Mouse (Mus musculus) megakaryocyte, embryonic 14.5 days (primary cell): Measurements from ENCODE around the gene Ccdc85c.

Source experiments
- FLI1 ChIP-seq: IDR thresholded peaks from 2 replicates; pipeline ENCODE4 v1.6.1; 2012; ENCODE audit warnings: low read length, inconsistent platforms, mixed read lengths
- GATA1 ChIP-seq: IDR thresholded peaks from 3 replicates; pipeline ENCODE4 v1.6.1; 2012; ENCODE audit warnings: mixed read lengths, low read length, inconsistent platforms, borderline replicate concordance

DNA sequence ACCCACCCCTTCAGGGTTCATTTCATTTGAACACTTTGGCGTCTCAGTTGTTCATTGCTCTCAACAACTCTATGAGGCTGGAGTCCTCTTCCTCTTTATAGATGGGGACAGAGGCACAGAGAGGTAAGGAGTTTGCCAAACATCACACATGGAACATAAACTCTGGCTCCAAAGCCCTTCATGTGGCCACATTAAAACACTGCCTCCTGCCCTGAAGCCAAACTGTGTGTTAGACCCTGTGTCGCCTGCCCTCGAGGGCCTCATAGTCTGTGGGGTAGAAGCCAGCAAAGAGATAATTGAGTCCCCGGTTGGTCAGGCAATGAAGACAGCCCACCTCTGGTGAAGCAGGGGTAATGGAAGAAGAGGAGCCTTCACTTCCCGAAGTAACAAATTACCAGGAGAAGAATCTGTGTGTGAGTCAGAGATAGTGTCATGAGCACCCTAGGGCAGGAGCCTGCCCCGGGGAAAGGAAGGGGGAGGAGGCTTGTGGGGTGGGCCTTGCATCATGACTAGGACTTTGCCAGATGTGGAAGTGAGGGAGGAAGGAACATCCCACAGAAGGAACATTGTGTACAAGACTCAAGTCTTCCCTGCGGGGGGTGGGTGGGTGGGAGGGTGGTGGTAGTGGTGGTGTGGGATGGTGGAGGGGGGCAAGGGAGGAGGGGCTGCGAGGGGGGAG lies 34.0 kb upstream of the Ccdc85c start:
- TF ChIP-seq GATA1 (no peak), FLI1 (no peak)
